Mouse (Mus musculus) olfactory bulb, adult 2 months (tissue): Measurements from ENCODE around the gene Gm281.

ENCODE experiments used
- CTCF ChIP-seq: fragments of 200-500 bp; IDR thresholded peaks from 2 replicates; pipeline ENCODE4 v1.5.1; 2012; ENCODE audit warnings: low read depth, mild to moderate bottlenecking, low read length, moderate library complexity; ENCODE audit not compliant: insufficient read depth
- POLR2A ChIP-seq: fragments of 200-500 bp; IDR thresholded peaks from 2 replicates; pipeline ENCODE4 v1.6.1; 2012; ENCODE audit warnings: mild to moderate bottlenecking, low read depth, low read length, moderate library complexity; ENCODE audit not compliant: insufficient read depth

DNA sequence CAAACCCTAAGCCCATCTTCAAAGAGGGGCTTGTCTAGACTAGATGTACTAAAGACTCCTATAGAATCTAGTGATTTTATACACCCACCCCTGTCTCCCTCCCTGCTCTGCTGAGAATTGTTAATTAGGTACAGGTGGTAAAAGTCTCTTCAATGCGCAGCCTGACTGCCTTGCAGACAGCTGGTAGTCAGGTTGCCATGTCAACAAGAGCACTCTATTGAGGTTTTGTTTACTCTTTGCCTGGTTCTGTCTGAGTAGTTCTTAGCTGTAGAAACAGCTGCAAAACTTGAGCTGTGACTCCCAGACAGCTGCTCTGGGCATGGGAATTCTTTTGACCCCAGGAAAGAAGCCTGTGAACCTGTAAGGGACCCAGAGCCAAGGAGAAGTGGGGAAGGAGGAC lies 143.6 kb downstream of the Gm281 start:
- TF ChIP-seq POLR2A (no peak), CTCF (no peak)
